Mouse (Mus musculus) kidney, adult 2 months (tissue): ENCODE data around the gene Troap.

Experiments
- CTCF ChIP-seq: fragments of 200-500 bp; conservative IDR thresholded peaks from 2 replicates; pipeline ENCODE4 v1.5.1; 2011; ENCODE audit warnings: low read depth, mild to moderate bottlenecking, control low read depth, low read length, moderate library complexity, mixed read lengths; ENCODE audit not compliant: insufficient read depth, insufficient read length
- POLR2A ChIP-seq: fragments of 200-500 bp; IDR thresholded peaks from one replicate; pipeline ENCODE4 v1.6.1; 2011; ENCODE audit warnings: low read depth, low read length, control low read depth

DNA sequence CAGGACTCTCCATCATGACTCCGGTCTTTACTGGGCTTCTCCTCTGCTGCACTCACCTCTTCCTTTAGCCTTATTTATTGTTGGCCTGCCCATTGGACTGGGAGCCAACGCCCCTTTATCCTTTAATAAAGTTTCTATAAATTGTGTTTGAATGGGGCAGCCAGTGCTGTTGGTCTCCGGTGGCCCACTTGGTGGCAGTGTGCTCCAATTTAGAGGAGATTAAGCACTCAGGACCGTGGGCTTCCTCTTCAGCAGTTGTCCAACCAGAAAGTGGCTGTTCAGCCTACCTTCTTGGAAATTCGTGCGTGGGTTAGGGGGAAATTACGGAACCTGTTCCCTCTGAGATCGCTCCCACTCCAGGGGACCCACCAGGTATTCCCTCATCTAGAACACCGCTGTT lies 8.9 kb downstream of the Troap start:
- TF ChIP-seq CTCF (peak; percentile 92), POLR2A (no peak)
